Mouse (Mus musculus): ENCODE data around the gene Tas2r109.
"Not testable (repeated sequence)": the region's sequence is repeated elsewhere in the genome, so short reads cannot be mapped to it uniquely, and the experiment has no call there.

The Tas2r109 gene

GRCm38 (mm10) chr6:132980865-132981264 lies at the start of gene Tas2r109:
Gene Tas2r109, minus strand, starts transcription at chr6:132980965.
- no peak for DNase-seq (ENCODE audit: low read depth, low spot score)

GRCm38 (mm10) chr6:132957819-132958218 lies 22.9 kb downstream of the Tas2r109 start, which contains the start of gene Tas2r131:
Gene Tas2r131, minus strand, starts transcription at chr6:132957919.
- no peak for DNase-seq (ENCODE audit: low read depth, low spot score)

- no peak for DNase-seq (ENCODE audit: low read depth, low spot score)
Measured at GRCm38 (mm10) chr6:132950802-132951201, 30.0 kb downstream of the Tas2r109 start, which contains the start of gene Tas2r129. Gene Tas2r129, plus strand, starts transcription at chr6:132951102.

- DNase-seq (ENCODE audit: low read depth, low spot score) = not testable (repeated sequence)
Measured at GRCm38 (mm10) chr6:132941376-132941775, 39.4 kb downstream of the Tas2r109 start.

All from c-Kit-negative CD71-positive TER-119-positive erythroid progenitor cells, embryonic 14.5 days (primary cell).